Mouse (Mus musculus): ENCODE results near the gene Olfr1459. TPM values are rescaled to one million over a fixed set of nuclear protein-coding genes. Genes with fewer than 3 reads are reported as not detected.

The Olfr1459 gene
- under 1 TPM; 0.16 to 0.19 TPM for total RNA-seq (2021)
- long read RNA-seq, experiment 1, result 0 reads
- long read RNA-seq, experiment 2, result 0 reads

GRCm38 (mm10) chr19:13149449-13149848 is at the start of gene Olfr1459:
Gene Olfr1459 (minus strand): TSS chr19:13149549.
- no peak for DNase-seq (ENCODE audit: low spot score in 2 of 2)

GRCm38 (mm10) chr19:13185434-13185833 is 36.1 kb upstream of the Olfr1459 start, which contains the start of gene Olfr1462:
Gene Olfr1462 (plus strand): TSS chr19:13185734.
- DNase-seq (ENCODE audit: low spot score in 2 of 2), result no peak

GRCm38 (mm10) chr19:13162700-13163099 is 13.4 kb upstream of the Olfr1459 start, which contains the start of gene Olfr1461:
Gene Olfr1461 (plus strand): TSS chr19:13163000.
- DNase-seq (ENCODE audit: low spot score in 2 of 2), result no peak

GRCm38 (mm10) chr19:13106675-13107074 is 42.7 kb downstream of the Olfr1459 start, which contains the start of gene Olfr1458:
Gene Olfr1458 (minus strand): TSS chr19:13106775.
- no peak for DNase-seq (ENCODE audit: low spot score in 2 of 2)

- DNase-seq (ENCODE audit: low spot score in 2 of 2), result no peak
Measured at GRCm38 (mm10) chr19:13097791-13098190, 51.6 kb downstream of the Olfr1459 start, which contains the start of gene Olfr1457. Gene Olfr1457 (minus strand): TSS chr19:13097891.

- DNase-seq (ENCODE audit: low spot score in 2 of 2), result no peak
Measured at GRCm38 (mm10) chr19:13093908-13094307, 55.4 kb downstream of the Olfr1459 start.

Other genes starting within 250 kb of the Olfr1459 start
- not detected for gene Olfr1447, start 245.8 kb downstream of the Olfr1459 start, total RNA-seq (2021)
- gene Olfr1448, start 225.1 kb downstream of the Olfr1459 start, total RNA-seq (2021), result not detected
- gene Olfr1449, start 218.7 kb downstream of the Olfr1459 start, total RNA-seq (2021), result not detected
- gene Olfr1450, start 199.3 kb downstream of the Olfr1459 start, total RNA-seq (2021), result not detected
- not detected for gene Olfr1451, start 154.5 kb downstream of the Olfr1459 start, total RNA-seq (2021)
- not detected for gene Olfr1453, start 121.2 kb downstream of the Olfr1459 start, total RNA-seq (2021)
- gene Olfr1454, start 88.9 kb downstream of the Olfr1459 start, total RNA-seq (2021), result not detected
- gene Olfr1457, start 51.7 kb downstream of the Olfr1459 start, total RNA-seq (2021), result not detected
- not detected for gene Olfr1458, start 42.8 kb downstream of the Olfr1459 start, total RNA-seq (2021)
- not detected for gene Olfr1461, start 13.5 kb upstream of the Olfr1459 start, total RNA-seq (2021)
- not detected for gene Olfr1462, start 36.2 kb upstream of the Olfr1459 start, total RNA-seq (2021)
- not detected for gene Olfr1463, start 81.8 kb upstream of the Olfr1459 start, total RNA-seq (2021)
- gene Olfr1465, start 166.0 kb upstream of the Olfr1459 start, total RNA-seq (2021), result not detected
- not detected for gene Olfr1466, start 189.3 kb upstream of the Olfr1459 start, total RNA-seq (2021)
- gene Olfr1467, start 212.7 kb upstream of the Olfr1459 start, total RNA-seq (2021), result not detected